Mouse (Mus musculus) T-cell, adult 2 months (primary cell): ENCODE data around the gene Slc7a5.

Source experiments
- DNase-seq: peaks from one replicate; pipeline ENCODE4 v3.0.0; 2022; ENCODE audit warnings: low spot score

Slc7a5 gene

DNA sequence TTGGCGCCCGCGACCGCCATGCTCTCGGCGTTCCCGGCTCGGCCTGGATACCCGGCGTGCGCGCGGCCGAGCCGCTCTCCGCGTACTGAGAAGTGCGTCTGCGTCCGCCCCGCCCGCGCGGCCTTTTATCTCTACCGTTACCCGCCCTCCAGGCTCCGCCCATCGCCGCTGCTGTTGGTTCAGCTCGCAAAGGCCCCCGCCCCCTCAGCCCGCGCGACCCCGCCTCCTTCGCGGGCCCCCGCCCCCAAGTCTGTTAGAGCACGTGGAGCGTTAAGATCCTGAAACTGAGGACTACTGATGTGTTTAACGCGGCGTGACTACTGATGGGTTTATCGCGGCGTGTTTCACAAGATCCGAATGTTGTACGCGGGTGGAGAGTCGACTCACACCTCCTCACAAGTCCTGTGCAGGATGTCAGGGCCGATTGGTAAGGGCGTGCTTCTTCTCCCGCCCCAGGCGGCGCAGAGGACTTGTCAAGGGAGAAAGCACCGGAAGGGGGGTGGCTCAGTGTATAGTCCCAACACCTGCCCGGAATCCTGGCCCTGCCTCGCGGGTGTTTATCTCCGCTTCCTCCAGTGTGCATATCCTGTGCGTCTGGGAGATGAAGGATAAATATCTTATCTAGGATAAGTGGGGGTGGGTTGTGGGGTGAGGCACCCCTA is at the start of gene Slc7a5:
Gene Slc7a5 (minus strand): TSS at position 108 of the 662 bp plus-strand sequence.
- DNase-seq, result peak; percentile 96

- DNase-seq, result no peak
Measured at GRCm38 (mm10) chr8:121955825-121956500, 48.5 kb upstream of the Slc7a5 start.

GRCm38 (mm10) chr8:121954981-121955555 is 47.6 kb upstream of the Slc7a5 start:
- no peak for DNase-seq

- DNase-seq, result no peak
Measured at GRCm38 (mm10) chr8:121953821-121954545, 46.5 kb upstream of the Slc7a5 start.

GRCm38 (mm10) chr8:121952800-121953199 is 45.3 kb upstream of the Slc7a5 start:
- DNase-seq, result no peak

- no peak for DNase-seq
Measured at GRCm38 (mm10) chr8:121952122-121952521, 44.6 kb upstream of the Slc7a5 start.

DNA sequence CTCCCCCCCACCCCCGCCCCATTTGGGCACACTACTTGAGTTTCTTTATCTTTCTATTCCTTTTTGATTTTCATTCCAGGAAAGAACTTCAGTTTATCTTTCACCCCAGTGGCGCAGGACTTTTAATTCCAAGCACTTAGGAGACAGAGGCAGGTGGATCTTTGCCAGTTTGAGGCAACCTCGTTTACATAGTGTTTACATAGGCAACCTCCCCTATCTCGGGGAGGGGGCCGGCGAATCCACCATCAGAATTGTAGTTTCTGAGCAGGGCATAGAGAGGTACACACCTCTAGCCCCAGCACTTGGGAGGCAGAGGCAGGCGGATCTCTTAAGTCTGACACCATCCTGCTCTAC is 44.1 kb upstream of the Slc7a5 start:
- no peak for DNase-seq

DNA sequence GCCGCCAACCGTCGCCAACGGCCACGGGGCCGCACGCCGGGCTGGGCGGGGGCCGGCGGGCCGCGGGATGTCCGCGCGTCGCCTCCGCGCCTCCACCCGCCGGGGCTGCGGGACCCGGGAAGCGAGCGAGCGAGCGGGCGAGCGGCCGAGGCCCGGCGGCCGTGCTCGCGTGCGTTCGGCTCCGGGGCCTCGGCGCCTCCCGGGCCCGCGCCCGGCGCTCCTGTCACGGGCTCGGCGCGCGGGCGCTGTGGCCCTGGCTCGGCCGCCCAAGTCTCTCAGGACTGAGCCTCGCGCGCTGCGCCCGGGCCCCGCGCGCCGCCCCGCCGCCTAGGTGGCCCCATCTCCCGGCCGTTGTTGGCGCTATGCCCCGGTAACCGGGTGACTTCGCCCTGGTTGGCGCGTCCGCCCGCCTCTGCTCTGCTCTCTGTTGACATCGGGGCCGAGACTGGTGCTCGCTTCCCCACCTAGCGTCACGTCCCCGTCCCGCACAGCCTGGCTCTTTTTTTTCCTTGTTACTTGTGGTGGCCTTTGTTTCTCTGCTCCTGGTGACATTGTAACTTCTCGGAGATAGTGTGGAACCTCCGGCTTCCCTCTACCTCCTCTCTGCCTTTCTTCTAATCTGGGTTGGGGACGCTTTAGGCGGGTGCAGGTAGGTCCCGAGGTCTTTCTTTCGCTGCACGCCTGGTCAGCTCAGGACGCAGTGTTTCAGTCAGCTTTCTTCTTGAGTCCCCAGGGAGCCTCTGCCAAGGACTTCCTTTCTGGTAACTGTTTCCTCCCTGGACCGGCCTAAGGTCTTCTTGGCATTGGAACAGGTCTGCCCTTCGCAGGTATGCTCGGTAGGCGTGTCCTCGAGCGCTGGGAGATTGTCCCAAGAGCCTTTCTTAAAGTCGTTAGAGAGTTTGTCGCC is 43.5 kb upstream of the Slc7a5 start:
- DNase-seq, result peak; percentile 62

- DNase-seq, result peak; percentile 99
Measured at GRCm38 (mm10) chr8:121949941-121950748, 42.7 kb upstream of the Slc7a5 start.

GRCm38 (mm10) chr8:121949222-121949800 is 41.8 kb upstream of the Slc7a5 start, which contains the start of gene Banp:
Banp (plus strand) TSS chr8:121949750.
- DNase-seq, result no peak

DNA sequence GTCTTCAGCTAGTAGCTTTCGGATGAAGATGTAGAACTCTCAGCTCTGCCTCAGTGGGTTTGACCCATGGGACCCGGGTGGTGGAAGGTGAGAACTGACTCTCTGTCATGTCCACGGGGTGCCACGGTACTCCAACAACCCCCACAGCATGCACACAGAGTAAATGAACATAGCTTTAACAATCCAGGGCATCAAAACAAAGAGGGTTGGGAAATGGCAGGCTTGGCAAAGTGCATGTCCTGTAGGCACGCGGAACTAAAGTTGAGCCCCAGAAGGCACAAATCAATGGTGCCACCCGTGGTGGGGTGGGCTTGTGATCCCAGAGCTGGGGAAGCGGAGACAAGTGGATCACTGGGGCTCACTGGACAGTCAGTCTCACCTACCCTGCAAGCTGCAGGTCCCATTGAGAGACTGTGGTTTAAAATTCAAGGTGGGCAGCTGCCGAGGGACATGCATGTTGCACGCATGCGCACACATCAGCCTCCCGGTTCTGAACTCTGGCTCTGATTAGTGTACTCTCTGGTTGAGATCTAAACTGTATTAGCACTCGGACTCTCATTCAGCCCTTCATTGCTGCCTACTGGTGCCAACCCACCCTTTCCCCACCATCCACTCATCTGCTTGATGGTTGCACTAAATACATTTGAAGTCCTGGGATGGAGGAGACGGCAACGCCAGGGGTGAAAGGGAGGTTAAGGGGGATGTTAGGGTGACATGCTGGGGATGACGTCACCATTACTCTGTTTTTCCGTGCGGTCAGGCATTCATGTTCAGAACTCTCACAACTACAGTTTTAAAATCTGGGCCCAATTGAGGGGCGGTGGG is 41.0 kb upstream of the Slc7a5 start:
- peak; percentile 28 for DNase-seq

DNA sequence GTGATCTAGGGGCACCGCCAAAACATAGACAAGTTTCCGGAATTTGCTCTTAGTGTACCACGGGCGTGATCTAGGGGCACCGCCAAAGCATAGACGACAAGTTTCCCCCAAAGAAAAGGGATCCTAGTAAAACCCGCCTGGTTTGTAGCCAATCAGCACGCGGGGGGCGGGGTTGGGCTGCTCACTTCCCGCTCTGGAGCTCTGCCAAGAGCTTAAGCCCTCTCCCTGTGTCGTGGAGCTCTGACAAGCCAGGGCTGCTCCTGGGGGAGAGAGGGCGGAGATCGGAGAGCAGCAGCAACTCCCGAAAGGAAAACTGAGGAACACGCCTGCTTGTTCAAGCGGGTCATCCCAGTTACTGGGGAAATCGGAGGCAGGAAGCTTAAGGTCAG is 40.3 kb upstream of the Slc7a5 start:
- DNase-seq, result peak; percentile 81

GRCm38 (mm10) chr8:121947047-121947752 is 39.7 kb upstream of the Slc7a5 start:
- no peak for DNase-seq

GRCm38 (mm10) chr8:121946351-121946750 is 38.9 kb upstream of the Slc7a5 start:
- no peak for DNase-seq

- DNase-seq, result no peak
Measured at GRCm38 (mm10) chr8:121944831-121945230, 37.3 kb upstream of the Slc7a5 start, which contains the start of gene Car5a. Car5a (minus strand) TSS chr8:121944904.

DNA sequence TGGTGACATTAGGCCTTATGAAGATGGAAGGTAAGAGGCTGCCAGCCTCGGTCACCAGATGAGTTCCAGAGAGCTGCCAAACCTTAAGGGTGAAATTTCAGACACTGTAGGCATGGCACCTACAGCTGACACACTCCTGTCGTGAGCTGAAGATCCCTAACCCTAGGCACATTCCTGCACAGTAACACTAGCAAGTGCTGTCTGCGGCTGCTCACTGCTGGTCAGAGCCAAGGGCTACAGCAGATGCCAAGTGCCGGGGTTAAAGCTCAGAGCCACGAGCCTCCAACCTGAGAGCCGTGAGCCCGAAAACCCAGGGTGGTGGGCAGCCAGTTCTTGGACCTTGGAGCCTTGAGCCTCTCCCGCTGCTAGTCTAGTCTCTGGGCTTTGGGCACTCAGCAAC is 36.2 kb upstream of the Slc7a5 start:
- no peak for DNase-seq

DNA sequence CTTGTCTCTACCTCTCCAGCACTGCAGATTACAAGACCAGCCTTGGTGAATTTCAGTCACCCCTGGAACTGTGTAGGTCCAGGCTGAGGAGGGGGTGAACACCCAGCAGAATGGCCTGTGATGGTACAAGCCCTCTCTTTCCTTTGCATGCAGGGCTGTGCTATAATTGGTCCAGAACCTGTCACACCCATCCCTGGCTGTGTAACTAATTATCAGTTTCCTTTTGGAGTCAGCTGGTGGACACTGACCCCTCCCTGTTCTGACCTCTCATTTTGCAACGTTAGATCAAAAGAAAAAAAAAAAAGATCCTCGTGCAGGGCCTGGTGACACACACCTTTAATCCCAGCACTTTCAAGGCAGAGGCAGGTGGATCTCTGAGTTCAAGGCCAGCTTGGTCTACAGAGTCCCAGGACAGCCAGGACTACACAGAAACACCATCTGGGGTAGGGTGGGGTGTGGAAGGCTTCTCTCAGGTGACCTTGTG is 35.6 kb upstream of the Slc7a5 start:
- DNase-seq, result no peak

- no peak for DNase-seq
Measured at GRCm38 (mm10) chr8:121938732-121939131, 31.2 kb upstream of the Slc7a5 start.

- DNase-seq, result no peak
Measured at GRCm38 (mm10) chr8:121936391-121936790, 28.9 kb upstream of the Slc7a5 start.
